Mouse (Mus musculus) kidney, adult 11 months (tissue): ENCODE results near the gene Tgoln1.

ENCODE experiments used
- DNase-seq: peaks from one replicate; pipeline ENCODE4 v3.0.0; 2022

Tgoln1 gene

GRCm38 (mm10) chr6:72616643-72617288 is at the start of gene Tgoln1:
Tgoln1 (minus strand) TSS chr6:72617000.
- peak; percentile 91 for DNase-seq

DNA sequence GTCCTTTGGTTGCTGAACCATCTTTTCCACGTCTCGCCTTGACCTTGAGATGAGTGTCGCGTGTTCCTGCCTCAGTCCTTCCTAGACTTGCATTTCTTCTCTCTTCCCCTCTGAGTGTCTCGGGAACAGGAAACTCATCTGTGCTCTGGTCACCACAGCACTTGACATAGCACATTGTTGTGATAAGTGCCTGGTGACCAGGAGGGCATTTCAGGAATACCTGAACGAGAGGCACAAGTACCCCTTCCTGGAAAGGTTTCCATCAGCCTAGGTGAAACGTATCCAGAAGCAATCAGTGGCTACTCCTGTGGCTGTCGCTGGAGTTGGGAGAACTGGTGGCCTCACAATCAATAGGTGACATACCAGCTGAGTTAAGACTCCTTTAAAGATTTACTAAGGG is 47.5 kb upstream of the Tgoln1 start:
- no peak for DNase-seq

GRCm38 (mm10) chr6:72663000-72663399 is 46.2 kb upstream of the Tgoln1 start:
- no peak for DNase-seq

GRCm38 (mm10) chr6:72660391-72660720 is 43.6 kb upstream of the Tgoln1 start:
- no peak for DNase-seq

GRCm38 (mm10) chr6:72659717-72660390 is 43.1 kb upstream of the Tgoln1 start:
- DNase-seq = no peak

DNA sequence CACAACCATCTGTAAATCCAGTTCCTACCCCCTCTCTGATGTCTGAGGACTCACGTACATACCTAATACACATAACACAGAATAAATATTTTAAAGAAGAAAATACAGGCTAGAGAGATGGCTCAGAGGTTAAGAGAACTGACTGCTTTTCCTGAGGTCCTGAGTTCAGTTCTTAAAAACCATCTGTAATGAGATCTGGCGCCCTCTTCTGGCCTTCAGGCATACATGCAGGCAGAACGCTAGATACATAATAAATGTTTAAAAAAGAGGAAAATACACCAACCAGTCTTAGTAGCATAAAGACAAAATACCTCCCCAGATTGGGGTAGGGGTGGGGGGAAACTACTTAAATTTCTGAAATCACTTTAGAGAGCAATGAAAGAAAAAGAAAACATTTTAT is 41.2 kb upstream of the Tgoln1 start:
- DNase-seq = no peak

DNA sequence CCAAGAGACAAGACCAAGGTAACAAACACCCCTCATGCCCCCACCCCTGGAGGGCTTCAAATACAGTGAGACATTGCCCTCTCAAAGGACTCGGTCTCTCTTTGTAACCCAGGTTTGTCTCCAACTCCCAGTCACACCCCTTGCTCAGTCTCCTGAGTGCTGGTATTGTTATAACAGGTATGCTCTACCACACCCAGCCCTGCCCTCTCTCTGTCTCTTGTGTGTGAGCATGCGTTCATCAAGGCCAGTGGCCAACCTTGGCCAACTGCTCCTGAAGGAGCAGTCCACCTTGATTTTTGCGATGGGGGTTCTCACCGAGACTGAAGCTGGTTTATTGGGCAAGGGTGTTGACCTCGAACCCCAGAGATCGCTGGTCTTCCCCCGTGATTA is 39.2 kb upstream of the Tgoln1 start:
- no peak for DNase-seq

DNA sequence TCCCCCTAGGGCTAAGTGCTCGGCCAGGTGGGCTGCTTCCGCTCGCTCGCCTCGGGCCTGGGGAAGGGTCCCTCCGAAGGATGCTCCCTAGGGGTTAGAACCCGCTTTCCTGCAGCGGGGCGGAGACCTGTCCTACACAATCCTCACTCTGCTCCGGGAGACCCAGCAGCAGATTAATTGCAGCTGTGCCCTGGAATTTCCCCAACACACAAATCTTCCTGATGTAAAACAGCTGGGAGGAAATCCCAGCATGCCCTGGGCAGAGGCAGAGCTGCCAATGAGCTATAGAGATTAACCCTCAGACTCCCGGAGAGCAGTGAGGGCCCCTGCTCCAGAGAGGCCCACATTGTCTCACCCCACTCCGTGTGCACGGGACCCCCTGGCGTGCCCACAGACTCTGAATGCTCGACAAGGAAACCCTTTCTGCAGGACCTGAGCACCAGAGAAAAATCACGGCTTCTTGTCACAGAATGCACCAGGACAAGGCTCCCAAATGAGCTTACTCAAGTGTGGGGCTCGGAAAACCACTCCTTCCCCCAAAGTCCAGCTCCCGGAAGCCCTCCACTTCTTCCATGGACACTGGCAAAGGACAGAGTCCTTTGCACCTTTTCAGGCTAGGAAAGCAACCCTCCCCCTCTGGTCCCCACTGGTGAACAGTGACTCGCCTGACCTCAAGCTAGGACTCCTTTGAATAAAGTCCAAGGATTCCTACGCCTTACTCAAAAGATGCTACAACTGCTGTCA is 38.7 kb upstream of the Tgoln1 start:
- DNase-seq = peak; percentile 79

- no peak for DNase-seq
Observed at GRCm38 (mm10) chr6:72654355-72654754, 37.6 kb upstream of the Tgoln1 start.

DNA sequence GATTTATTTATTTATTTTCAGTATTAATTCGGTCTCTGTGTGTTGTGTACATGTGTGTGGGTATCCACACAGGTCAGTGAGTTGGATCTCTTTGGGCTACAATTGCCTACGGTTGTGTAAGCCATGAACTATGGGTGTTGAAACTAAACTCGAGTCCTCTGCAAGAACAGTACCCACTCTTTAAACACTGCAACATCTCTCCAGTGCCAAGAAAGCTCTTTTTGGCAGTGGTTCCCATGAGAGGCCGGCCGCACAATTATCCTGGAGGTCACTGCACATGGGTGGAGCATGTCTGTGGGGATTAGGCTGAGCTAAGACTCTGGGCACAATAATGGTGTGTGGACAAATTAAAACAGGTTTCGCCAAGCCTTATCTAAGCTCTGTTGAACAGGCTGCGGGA is 36.6 kb upstream of the Tgoln1 start:
- peak; percentile 67 for DNase-seq

DNA sequence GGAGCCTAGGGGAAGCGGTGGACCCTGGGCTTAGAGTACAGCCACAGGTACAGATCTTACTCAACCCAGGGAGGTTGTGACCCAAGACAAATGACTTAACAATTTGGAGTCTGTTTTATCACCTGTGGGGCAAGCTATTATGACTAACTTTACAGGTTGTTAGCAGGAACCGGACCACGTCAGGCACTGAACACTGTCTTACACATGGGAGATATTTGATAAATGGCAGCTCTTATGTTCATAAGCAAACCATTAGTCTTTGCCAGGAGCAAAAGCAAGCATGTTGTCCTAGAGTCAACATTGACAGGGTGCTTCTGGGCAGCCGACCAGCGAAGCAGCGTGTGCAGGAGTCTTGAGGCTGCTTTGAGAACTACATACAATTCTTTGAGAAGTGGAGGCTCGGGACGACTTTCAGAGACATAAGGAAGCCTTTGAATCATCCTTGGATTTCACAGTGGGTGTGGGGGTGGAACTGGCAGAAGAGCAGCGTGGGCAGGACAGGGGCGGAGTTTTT is 33.6 kb upstream of the Tgoln1 start:
- DNase-seq = no peak

- no peak for DNase-seq
Observed at GRCm38 (mm10) chr6:72648002-72648595, 31.3 kb upstream of the Tgoln1 start.

DNA sequence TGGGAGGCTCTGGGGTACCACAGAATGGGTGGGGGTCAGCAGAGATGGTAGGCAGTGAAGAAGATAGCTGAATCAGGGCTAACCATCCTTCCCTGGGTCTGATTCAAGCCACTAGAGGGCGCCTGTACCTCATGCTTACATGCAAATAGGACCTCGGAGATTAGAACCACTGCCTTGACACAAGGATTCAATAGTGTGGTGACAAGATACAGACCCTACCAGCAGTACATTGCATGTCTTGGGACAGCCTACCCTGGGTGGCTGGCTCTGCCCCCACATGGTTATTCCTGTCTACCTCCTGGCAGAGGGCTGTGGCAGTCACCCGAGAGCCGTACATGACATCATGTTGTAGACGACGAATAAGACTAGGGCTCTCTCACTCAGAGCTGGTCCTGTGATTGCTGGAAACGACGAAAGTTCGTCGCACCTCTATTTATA is 30.6 kb upstream of the Tgoln1 start:
- peak; percentile 58 for DNase-seq

GRCm38 (mm10) chr6:72645364-72645763 is 28.6 kb upstream of the Tgoln1 start:
- DNase-seq = no peak

GRCm38 (mm10) chr6:72644576-72644975 is 27.8 kb upstream of the Tgoln1 start:
- no peak for DNase-seq

DNA sequence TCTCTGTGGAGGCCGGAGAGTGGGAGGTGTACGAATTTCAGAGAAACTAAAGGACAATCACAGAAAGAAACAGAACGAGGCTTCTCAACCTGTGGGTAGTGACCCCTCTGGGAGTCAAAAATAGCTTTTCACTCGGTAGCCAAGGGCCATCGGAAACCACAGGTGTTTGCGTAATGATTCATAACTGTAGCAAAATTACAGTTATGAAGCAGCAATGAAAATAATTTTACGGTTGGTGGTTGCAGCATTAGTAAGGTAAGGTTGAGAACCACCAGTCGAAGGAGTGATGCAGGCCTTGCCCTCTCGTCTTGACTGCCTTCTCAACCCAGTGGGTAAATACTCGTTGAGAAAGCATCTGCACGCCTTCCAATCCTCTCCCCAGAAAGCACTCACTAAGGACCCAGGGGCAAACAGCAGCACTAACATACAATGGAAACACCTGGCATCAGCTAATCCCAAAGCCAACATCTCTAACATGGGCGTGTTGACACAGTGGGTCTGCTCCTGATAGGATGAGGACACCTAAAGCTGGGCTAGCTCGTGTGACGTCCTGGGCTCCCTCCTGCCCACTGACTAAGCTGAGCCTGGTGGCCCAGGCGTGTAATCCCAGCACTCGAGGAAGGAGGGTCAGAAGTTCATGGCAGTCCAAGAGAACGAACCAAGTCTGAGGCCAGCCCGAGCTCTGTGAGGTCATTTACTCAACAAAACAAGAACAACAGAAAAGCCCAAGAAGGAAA is 24.6 kb upstream of the Tgoln1 start:
- DNase-seq = no peak

- DNase-seq = no peak
Observed at GRCm38 (mm10) chr6:72636940-72637339, 20.1 kb upstream of the Tgoln1 start.

DNA sequence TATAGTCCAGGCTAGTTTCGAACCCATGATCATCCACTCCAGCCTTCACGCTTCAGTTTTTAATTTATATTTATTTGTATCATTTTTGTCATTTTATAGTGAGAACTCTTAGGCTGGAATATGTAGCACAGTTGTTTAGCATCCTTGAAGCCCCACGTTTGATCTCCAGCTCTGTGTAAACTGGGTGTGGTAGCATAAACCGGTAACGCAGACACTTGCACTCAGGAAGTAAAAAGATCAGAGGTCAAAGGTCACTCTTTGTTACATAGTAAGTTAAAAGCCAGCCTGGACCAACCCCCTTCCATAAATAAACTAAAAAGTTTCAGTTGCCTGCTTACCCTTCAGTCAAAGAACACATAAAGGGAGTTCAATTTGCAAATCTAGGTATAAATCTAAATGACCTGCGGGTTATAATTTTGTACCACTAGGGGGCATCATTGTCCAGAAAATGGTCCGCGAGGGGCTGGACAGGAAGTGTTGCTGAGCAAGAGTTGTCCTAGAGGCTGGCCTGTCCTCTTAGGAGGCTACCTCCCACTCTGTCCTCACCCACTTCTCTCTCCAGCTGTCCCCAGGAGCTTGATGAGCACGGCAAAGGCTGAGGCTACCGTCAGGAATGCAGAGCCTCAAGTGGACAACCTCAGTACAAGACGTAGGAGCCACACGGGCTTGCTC is 19.1 kb upstream of the Tgoln1 start:
- DNase-seq = peak; percentile 65

- no peak for DNase-seq
Observed at GRCm38 (mm10) chr6:72634311-72634710, 17.5 kb upstream of the Tgoln1 start.

DNA sequence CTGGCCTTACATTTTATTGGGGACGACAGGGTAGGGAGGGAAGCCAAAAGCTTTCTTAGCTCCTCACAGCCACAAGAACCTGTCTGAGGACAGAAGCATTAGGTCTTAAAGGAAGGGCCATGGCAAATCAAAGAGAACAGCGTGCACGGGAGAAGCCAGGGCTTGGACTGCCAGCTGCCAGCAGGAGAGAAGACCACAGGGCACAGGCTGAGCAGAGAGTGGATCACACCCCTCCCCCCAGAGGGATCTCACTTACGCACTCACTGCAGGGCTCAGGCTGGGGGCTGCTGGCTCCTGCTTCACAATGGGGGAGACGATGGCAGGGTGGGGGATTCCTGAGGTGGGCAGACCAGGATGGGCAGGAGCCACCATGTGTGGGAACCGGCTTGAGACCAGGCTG is 14.9 kb upstream of the Tgoln1 start:
- no peak for DNase-seq

- DNase-seq = no peak
Observed at GRCm38 (mm10) chr6:72630961-72631360, 14.2 kb upstream of the Tgoln1 start.

DNA sequence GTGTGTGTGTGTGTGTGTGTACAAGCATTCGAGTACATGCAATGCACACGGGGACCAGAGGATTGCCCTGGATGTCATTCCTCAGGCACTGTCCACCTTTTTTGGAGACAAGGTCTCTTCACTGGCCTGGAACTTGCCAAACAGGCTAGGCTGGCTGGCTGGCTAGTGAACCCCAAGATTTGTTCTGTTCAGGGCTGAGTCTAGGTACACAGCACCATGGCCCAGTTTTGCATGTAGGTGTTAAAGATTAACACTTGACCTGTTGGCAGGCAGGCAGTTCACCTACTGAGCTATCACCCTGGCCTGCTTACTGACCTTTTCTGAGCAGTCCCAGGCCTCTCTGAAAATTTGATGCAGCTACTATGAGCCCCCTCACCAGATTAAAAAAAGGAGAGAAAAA is 13.6 kb upstream of the Tgoln1 start:
- DNase-seq = peak; percentile 81
